Mouse (Mus musculus): ENCODE results near the gene Whamm. TPM values are rescaled to one million over a fixed set of nuclear protein-coding genes. Genes with fewer than 3 reads are reported as not detected.

Gene Whamm
- total RNA-seq, 2 experiments from 2014 or later = 10.0 to 10.5 TPM

Other genes starting within 250 kb of the Whamm start
- gene Rps17, start 226.0 kb upstream of the Whamm start, total RNA-seq (2021) = 100 to 1,000 TPM; 870 to 936 TPM
- gene Cpeb1, start 115.8 kb upstream of the Whamm start, total RNA-seq (2021) = 10 to 100 TPM; 11.4 to 15.8 TPM
- gene Ap3b2, start 77.3 kb upstream of the Whamm start, total RNA-seq (2021) = under 1 TPM in 1 of 2 experiments, not detected in 1; 0.44 TPM
- gene BC048679, start 73.0 kb upstream of the Whamm start, total RNA-seq (2021) = not detected
- gene Fsd2, start 4.3 kb upstream of the Whamm start, total RNA-seq (2021) = 100 to 1,000 TPM; 276 to 293 TPM
- 100 to 1,000 TPM in 1 of 2 experiments, 10 to 100 TPM in 1; 89.6 to 108 TPM for gene Homer2, start 136.3 kb downstream of the Whamm start, total RNA-seq (2021)
- 10 to 100 TPM; 25.7 to 29.8 TPM for gene Ramac, start 191.7 kb downstream of the Whamm start, total RNA-seq (2021)
- 10 to 100 TPM; 25.9 to 26.2 TPM for gene 3110040N11Rik, start 218.2 kb downstream of the Whamm start, total RNA-seq (2021)

All from heart, postnatal 36 days (tissue).